Mouse (Mus musculus) hindlimb bud, embryonic 11.5 days (tissue): ENCODE results near the gene Cntnap5a.

Experiments
- DNase-seq: peaks from one replicate; pipeline ENCODE4 v3.0.0-alpha.2; 2012; ENCODE audit warnings: low read depth, low spot score; ENCODE audit errors: extremely low spot score

The Cntnap5a gene

GRCm38 (mm10) chr1:116353669-116354068 is 669.1 kb downstream of the Cntnap5a start:
- no peak for DNase-seq

GRCm38 (mm10) chr1:116365606-116366005 is 681.0 kb downstream of the Cntnap5a start:
- DNase-seq, result no peak

GRCm38 (mm10) chr1:116366171-116366570 is 681.6 kb downstream of the Cntnap5a start:
- no peak for DNase-seq

- DNase-seq, result no peak
Measured at GRCm38 (mm10) chr1:116366806-116367205, 682.2 kb downstream of the Cntnap5a start.

- DNase-seq, result no peak
Measured at GRCm38 (mm10) chr1:116367572-116367971, 683.0 kb downstream of the Cntnap5a start.

GRCm38 (mm10) chr1:116370817-116371216 is 686.3 kb downstream of the Cntnap5a start:
- DNase-seq, result no peak

GRCm38 (mm10) chr1:116373551-116373950 is 689.0 kb downstream of the Cntnap5a start:
- no peak for DNase-seq

- DNase-seq, result no peak
Measured at GRCm38 (mm10) chr1:116392390-116392789, 707.8 kb downstream of the Cntnap5a start.

GRCm38 (mm10) chr1:116401996-116402656 is 717.6 kb downstream of the Cntnap5a start:
- no peak for DNase-seq

GRCm38 (mm10) chr1:116409836-116410235 is 725.3 kb downstream of the Cntnap5a start:
- no peak for DNase-seq

- no peak for DNase-seq
Measured at GRCm38 (mm10) chr1:116428396-116428795, 743.8 kb downstream of the Cntnap5a start.

GRCm38 (mm10) chr1:116455115-116455717 is 770.7 kb downstream of the Cntnap5a start:
- no peak for DNase-seq

- peak; percentile 26 for DNase-seq
Measured at GRCm38 (mm10) chr1:116477703-116478102, 793.1 kb downstream of the Cntnap5a start.

GRCm38 (mm10) chr1:116488780-116489569 is 804.4 kb downstream of the Cntnap5a start:
- DNase-seq, result no peak

- no peak for DNase-seq
Measured at GRCm38 (mm10) chr1:116577969-116578666, 893.6 kb downstream of the Cntnap5a start.

GRCm38 (mm10) chr1:116616272-116616671 is 931.7 kb downstream of the Cntnap5a start:
- no peak for DNase-seq
